Mouse (Mus musculus) stomach, embryonic 14.5 days (tissue): Measurements from ENCODE around the gene Adap2. TPM values are rescaled to one million over a fixed set of nuclear protein-coding genes. Genes with fewer than 3 reads are reported as not detected.
"Not testable (repeated sequence)": the region's sequence is repeated elsewhere in the genome, so short reads cannot be mapped to it uniquely, and the experiment has no call there.

Source experiments
- ATAC-seq: fragments of 200-750 bp; cut with Nextera tagmentation; 2 replicates; pipeline ENCODE4 v1.8.0; 2017; ENCODE audit warnings: low read depth, moderate TSS enrichment; ENCODE audit not compliant: insufficient number of reproducible peaks, insufficient read depth, low FRiP score
- H3K27ac ChIP-seq: fragments of 300-500 bp; sonication (generic); 2 replicates; pipeline ENCODE4 v1.5.1; 2014; ENCODE audit warnings: mild to moderate bottlenecking, low read length, moderate library complexity, mixed read lengths
- H3K27me3 ChIP-seq: fragments of 300-500 bp; sonication (generic); 2 replicates; pipeline ENCODE4 v1.6.1; 2014; ENCODE audit warnings: low read length, control low read depth, mixed read lengths; ENCODE audit not compliant: control insufficient read depth, insufficient read depth
- H3K36me3 ChIP-seq: fragments of 300-500 bp; sonication (generic); 2 replicates; pipeline ENCODE4 v1.6.1; 2014; ENCODE audit warnings: mild to moderate bottlenecking, control low read depth, low read length, moderate library complexity, mixed read lengths; ENCODE audit not compliant: control insufficient read depth, insufficient read depth
- H3K4me1 ChIP-seq: fragments of 300-500 bp; sonication (generic); 2 replicates; pipeline ENCODE4 v1.6.1; 2014; ENCODE audit warnings: low read length, control low read depth, mixed read lengths; ENCODE audit not compliant: control insufficient read depth, insufficient read depth
- H3K4me2 ChIP-seq: fragments of 300-500 bp; sonication (generic); replicated peaks from 2 replicates; pipeline ENCODE4 v1.6.1; 2014; ENCODE audit warnings: low read depth, low read length, control low read depth
- H3K4me3 ChIP-seq: fragments of 300-500 bp; sonication (generic); 2 replicates; pipeline ENCODE4 v1.5.1; 2014; ENCODE audit warnings: low read depth, low read length, control low read depth
- H3K9ac ChIP-seq: fragments of 300-500 bp; sonication (generic); replicated peaks from 2 replicates; pipeline ENCODE4 v1.6.1; 2014; ENCODE audit warnings: low read depth, mild to moderate bottlenecking, control low read depth, low read length, moderate library complexity, mixed read lengths
- H3K9me3 ChIP-seq: fragments of 300-500 bp; sonication (generic); 2 replicates; pipeline ENCODE4 v1.6.1; 2016; ENCODE audit warnings: low read depth, low read length, control low read depth; ENCODE audit not compliant: control insufficient read depth
- WGBS: fragments of 180-500 bp; shearing (Covaris S2); extraction: QIAGEN DNeasy Blood & Tissue Kit; methylation state at CpG from one replicate; pipeline ENCODE4 v1.1.7; 2014; 5-methylcytosine and 5-hydroxymethylcytosine counted together
- polyA plus RNA-seq: library from polyadenylated mRNA; unstranded; fragments of >200 nt; fragmentation: Nextera tagmentation; extraction: Ambion mirVana; gene quantifications from 2 replicates; pipeline ENCODE4 v1.2.1, GENCODE M21; 2014

The Adap2 gene
- polyA plus RNA-seq, 1 experiment from 2014 or later = 2.3 TPM

DNA sequence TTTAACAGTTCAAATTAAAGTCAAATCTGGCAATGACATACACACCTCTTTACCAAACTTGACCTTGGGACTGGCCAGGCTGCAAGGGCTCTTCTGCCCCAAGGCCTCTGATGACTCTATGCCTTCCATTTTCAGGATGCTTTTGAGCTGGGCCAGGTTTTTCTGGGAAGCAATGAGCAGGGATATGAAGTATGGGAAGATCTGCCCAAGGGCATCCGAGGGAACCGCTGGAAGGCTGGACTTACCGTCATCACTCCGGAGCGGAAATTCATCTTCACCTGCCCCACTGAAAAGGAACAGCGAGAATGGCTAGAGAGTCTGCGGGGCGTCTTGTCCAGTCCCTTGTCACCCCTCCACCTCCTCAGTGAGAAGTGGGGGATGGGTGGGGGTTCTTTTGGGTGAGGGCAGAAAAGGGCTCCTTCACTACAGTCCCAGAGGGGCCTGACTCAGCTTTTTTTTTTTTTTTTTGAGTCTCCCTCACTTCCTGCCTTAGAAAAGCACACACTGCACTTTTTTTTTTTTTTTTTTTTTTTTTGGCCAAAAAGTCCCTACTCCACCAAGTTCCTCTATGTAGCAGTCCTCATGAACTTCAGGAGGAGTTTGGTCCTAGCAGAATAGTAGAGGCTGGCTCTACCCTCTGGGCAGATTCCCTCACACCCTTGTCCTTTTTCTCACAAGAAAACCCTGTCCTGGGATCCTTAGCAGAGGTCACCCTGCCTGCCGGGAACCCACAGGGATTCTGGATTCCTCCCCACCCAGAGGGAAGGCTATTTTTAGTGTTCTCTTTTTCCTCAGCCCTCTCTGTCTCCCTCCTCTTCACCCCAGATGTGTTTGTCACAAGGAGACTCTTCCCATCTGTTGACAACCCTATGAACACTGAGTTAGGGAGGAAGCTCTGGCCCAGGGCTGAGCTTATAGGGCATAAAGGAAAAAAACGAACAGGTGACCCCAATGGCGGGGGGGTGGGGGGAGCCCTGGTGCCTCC is 23.3 kb downstream of the Adap2 start:
- Histone ChIP-seq H3K4me3 (no peak overlapping the region), H3K36me3 (no peaks in the 10 kb centered on the region), H3K4me2 (no peak overlapping the region), H3K27me3 (no peaks in the 10 kb centered on the region), H3K9me3 (no peaks in the 10 kb centered on the region), H3K4me1 (no peaks in the 10 kb centered on the region), H3K27ac (no peak overlapping the region), H3K9ac (no peak overlapping the region)
- 73% methylated on average over 11 of the region's 11 CpGs for WGBS
- ATAC-seq = no peak

DNA sequence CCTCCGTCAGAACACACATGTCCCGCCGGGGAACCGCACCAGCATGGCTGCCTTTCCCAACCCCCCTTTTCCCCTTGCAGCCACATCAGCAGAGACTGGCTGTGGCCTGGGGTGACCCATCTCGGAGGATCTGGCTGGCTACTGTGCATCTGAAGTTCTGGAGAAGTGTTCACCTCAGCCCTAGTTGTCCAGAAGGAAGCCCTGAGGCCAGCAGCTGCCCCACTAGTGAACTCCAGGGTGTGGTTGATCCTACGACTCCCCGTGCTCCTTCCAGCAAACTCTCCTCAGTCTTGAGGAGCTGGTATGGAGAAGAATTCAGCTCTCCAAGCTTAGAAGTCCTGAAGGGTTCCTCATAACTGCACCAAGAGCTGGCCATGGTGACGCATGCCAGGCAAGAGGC is 24.4 kb downstream of the Adap2 start:
- ATAC-seq = no peak
- no peak overlapping the region for H3K4me2 ChIP-seq
- no peaks in the 10 kb centered on the region for H3K4me1 ChIP-seq
- no peak overlapping the region for H3K4me3 ChIP-seq
- H3K36me3 ChIP-seq = no peaks in the 10 kb centered on the region
- H3K9ac ChIP-seq = no peak overlapping the region
- WGBS = 78% methylated on average over 8 of the region's 8 CpGs
- H3K27ac ChIP-seq = no peak overlapping the region
- H3K27me3 ChIP-seq = no peaks in the 10 kb centered on the region
- no peaks in the 10 kb centered on the region for H3K9me3 ChIP-seq

DNA sequence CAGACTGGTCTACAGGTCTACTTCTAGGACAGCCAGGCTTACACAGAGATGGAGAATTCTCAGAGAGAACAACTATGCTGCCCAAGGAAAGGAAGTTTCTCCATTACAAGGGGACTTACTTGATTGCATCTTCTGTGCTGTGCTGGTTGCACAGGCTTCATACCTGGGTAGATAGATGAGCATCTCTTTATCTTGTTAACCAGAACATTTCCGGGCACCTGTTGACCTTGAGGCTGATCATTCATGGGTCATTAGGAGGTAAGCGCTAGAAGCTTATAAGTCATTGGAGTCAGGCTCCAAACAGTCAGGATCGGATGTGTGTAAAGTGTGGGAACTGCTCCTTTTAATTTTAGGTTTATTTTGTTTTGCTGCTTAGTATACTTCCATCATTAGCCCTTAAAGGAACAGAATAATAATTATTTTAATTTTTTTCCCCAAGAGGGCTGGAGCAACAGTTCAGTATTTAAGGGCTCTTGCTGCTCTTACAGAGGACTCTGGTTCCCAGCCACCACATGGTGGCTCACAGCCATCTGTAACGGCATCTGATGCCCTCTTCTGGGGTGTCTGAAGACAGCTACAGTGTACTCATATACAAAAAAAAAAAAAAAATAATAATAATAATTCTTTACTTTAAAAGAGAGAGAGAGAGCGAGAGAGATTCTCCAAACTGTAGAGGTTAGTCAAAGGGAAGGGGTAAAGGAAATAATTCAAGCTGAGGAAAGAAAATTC is 27.3 kb downstream of the Adap2 start:
- 62% methylated on average over 5 of the region's 5 CpGs for WGBS
- Histone ChIP-seq H3K4me3 (no peak overlapping the region), H3K27ac (no peak overlapping the region), H3K36me3 (no peaks in the 10 kb centered on the region), H3K4me1 (no peaks in the 10 kb centered on the region), H3K4me2 (no peak overlapping the region), H3K9ac (no peak overlapping the region), H3K9me3 (no peaks in the 10 kb centered on the region), H3K27me3 (no peaks in the 10 kb centered on the region)
- ATAC-seq = no peak

DNA sequence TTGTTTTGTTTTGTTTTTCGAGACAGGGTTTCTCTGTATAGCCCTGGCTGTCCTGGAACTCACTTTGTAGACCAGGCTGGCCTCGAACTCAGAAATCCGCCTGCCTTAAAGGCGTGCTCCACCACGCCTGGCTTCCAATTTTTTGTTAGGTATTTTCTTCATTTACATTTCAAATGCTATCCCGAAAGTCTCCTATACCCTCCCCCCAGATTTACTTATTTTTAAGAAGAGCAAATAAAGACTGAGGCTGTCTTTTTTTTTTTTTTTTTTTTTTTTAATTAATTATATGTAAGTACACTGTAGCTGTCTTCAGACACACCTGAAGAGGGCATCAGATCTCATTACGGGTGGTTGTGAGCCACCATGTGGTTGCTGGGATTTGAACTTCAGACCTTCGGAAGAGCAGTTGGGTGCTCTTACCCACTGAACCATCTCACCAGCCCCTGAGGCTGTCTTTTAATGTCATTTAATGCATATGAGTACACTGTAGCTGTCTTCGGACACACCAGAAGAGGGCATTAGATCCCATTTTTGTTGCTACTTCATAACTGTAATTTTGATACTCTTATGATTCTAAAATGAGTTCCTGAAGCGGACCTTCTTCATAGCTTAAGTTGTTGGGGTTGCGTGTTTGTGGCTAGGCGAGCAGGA is 29.3 kb downstream of the Adap2 start:
- peak overlapping the region; percentile 46 for H3K4me2 ChIP-seq
- not testable (repeated sequence) for H3K4me1 ChIP-seq, H3K27ac ChIP-seq, H3K9me3 ChIP-seq, H3K9ac ChIP-seq, H3K27me3 ChIP-seq, H3K36me3 ChIP-seq
- peak; percentile 47; the same call in 1 of the 2 replicates for ATAC-seq
- WGBS = 43% methylated on average over 12 of the region's 12 CpGs
- H3K4me3 ChIP-seq = peak overlapping the region; percentile 52

DNA sequence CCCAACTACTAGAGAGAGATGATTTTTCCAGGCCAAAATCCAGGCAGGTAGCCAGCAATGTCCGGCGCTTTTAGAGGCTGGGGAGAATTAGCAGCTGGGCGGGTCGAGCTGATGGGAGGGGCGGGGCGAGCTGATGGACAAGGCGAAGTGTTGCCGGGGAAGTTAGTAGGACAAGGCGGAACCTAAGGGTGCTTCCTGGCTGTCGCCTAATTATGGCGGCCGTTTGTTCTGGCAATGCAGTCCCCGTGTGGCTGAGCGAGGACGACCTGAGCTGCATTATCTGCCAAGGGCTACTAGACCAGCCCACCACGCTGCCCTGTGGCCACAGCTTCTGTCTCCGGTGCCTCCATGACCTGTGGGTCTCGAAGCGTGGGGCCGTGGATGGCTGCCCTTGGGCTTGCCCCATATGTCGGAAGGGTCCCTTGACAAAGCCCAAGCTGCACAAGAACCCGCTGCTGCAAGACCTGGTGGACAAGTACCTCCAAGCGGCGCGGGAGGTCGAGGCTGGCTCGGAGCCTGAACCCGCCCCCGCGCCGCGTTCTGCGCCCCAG is 29.9 kb downstream of the Adap2 start, which contains the start of gene Rnf135:
Gene Rnf135, plus strand, starts transcription at position 147 of the 551 bp plus-strand sequence.
- 2% methylated on average over 33 of the region's 33 CpGs for WGBS
- Histone ChIP-seq H3K4me3 (peak within 1 kb of the TSS; percentile 52), H3K9ac (peak within 1 kb of the TSS; percentile 60), H3K27me3 (no peaks in the 10 kb centered on the region), H3K27ac (peak within 1 kb of the TSS; percentile 61), H3K4me2 (peak within 1 kb of the TSS; percentile 46), H3K36me3 (no peaks in the 10 kb centered on the region), H3K9me3 (no peaks in the 10 kb centered on the region), H3K4me1 (no peaks in the 10 kb centered on the region)
- ATAC-seq = peak; percentile 96

DNA sequence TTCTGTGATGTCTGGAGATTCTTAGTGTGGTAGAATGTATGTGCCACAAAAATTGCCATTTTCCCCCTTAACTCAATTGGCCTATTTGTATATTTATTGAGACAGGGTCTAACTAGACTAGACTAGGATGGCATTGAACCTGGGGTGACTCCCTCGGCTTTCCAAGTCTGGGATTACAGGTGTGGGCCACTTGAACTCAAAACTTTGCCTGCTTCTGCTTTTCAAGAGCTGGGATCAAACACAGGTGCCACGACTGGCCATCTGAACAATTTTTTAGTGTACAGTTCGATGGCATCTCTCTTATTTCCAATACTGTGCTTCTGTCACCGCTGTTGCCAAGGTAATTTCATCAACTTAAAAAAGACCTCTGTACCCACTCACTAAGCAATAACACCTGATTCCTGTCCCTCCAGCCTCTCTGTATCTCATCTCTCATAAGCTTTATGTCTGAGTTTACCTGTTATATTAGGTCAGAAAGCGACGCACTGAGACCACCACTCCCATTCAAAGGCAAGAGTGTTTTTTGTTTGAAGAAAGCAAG is 30.7 kb downstream of the Adap2 start:
- Histone ChIP-seq H3K27ac (no peak overlapping the region), H3K36me3 (no peaks in the 10 kb centered on the region), H3K9ac (no peak overlapping the region; the same call in 1 of the 2 replicates), H3K4me3 (peak overlapping the region; percentile 52), H3K27me3 (no peaks in the 10 kb centered on the region), H3K4me1 (no peaks in the 10 kb centered on the region), H3K9me3 (no peaks in the 10 kb centered on the region), H3K4me2 (peak overlapping the region; percentile 46)
- 83% methylated on average over 6 of the region's 6 CpGs for WGBS
- ATAC-seq = no peak

DNA sequence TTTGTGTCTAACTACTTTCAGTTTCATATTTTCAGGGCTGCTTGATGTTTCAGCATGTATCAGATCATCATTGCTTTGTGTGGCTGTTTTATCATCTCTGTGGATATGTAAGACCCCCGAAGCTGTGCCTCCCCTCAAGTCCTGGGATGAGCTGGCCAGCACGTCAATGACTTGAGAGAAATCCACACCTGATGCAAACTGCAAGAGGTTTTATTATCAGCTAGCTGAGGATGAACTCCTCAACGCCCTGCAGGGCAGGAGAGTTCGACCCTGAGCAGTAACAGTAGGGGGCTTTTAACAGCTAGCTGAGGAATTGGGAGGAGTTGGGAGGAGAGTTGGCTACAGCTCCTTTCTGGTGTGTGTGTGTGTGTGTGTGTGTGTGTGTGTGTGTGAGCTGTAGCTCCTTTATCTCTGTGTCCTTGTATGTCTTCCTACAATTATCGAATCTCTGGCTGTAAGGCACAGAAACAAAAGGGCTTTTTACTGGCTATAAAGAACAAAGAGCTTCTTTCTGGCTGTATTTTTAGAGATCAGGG is 31.6 kb downstream of the Adap2 start:
- not testable (repeated sequence) for H3K27me3 ChIP-seq, H3K4me2 ChIP-seq, H3K4me1 ChIP-seq, H3K9me3 ChIP-seq, H3K36me3 ChIP-seq, H3K4me3 ChIP-seq, H3K9ac ChIP-seq, ATAC-seq, H3K27ac ChIP-seq
- 64% methylated on average over 5 of the region's 5 CpGs for WGBS
